Mouse (Mus musculus): ENCODE results near the gene Gapdhs.
"Not testable (repeated sequence)": the region's sequence is repeated elsewhere in the genome, so short reads cannot be mapped to it uniquely, and the experiment has no call there.

GRCm38 (mm10) chr7:30743617-30744016 is at the start of gene Gapdhs:
- TF ChIP-seq CTCF, EP300 (IDR thresholded peaks at IDR 0.05): not testable (repeated sequence)
